Mouse (Mus musculus): ENCODE measurements around the gene Rufy3. TPM values are rescaled to one million over a fixed set of nuclear protein-coding genes. Genes with fewer than 3 reads are reported as not detected.

The Rufy3 gene
- polyA plus RNA-seq, 1 experiment from 2014 or later = 10.8 TPM

- WGBS = 71% methylated on average over 7 of the region's 7 CpGs
Observed at GRCm38 (mm10) chr5:88586407-88587174, 21.8 kb downstream of the Rufy3 start.

GRCm38 (mm10) chr5:88587211-88587934 lies 22.5 kb downstream of the Rufy3 start:
- no peak overlapping the region for H3K9ac ChIP-seq (ENCODE audit: low read depth, low read length)
- no peaks in the 10 kb centered on the region for H3K9me3 ChIP-seq (ENCODE audit: control insufficient read depth)
- no peak overlapping the region for H3K27ac ChIP-seq (ENCODE audit: low read depth, low read length)
- peak overlapping the region; percentile 42 for H3K4me2 ChIP-seq (replicated peaks; ENCODE audit: low read depth)
- H3K4me1 ChIP-seq (replicated peaks; ENCODE audit: control insufficient read depth, insufficient read depth, low read length) = 0 out of 2 replicates have a peak, but pooled peaks cover 7% of the 10 kb centered on the region
- peak overlapping the region; percentile 12; the same call in 1 of the 2 replicates for H3K4me3 ChIP-seq (ENCODE audit: low read depth, low read length)
- peak; percentile 44 for TF ChIP-seq CTCF (IDR thresholded peaks at IDR 0.05; ENCODE audit: low read depth)
- ATAC-seq = peak; percentile 94
- 28% methylated on average over 13 of the region's 13 CpGs for whole genome bisulfite sequencing
- no peaks in the 10 kb centered on the region for H3K27me3 ChIP-seq (replicated peaks; ENCODE audit: control insufficient read depth, insufficient read depth, low read length)
- H3K36me3 ChIP-seq (ENCODE audit: control insufficient read depth, insufficient read depth) = no peaks in the 10 kb centered on the region; the same call in 1 of the 2 replicates

More at GRCm38 (mm10) chr5:88586407-88587174, 21.8 kb downstream of the Rufy3 start:
- peak overlapping the region; percentile 41; the same call in 1 of the 2 replicates for H3K27ac ChIP-seq (ENCODE audit: low read depth, low read length)
- H3K4me3 ChIP-seq (ENCODE audit: low read depth, low read length) = no peak overlapping the region
- H3K4me1 ChIP-seq (replicated peaks; ENCODE audit: control insufficient read depth, insufficient read depth, low read length) = 0 out of 2 replicates have a peak, but pooled peaks cover 7% of the 10 kb centered on the region
- ATAC-seq = no peak
- no peaks in the 10 kb centered on the region for H3K27me3 ChIP-seq (replicated peaks; ENCODE audit: control insufficient read depth, insufficient read depth, low read length)
- H3K4me2 ChIP-seq (replicated peaks; ENCODE audit: low read depth) = no peak overlapping the region
- TF ChIP-seq CTCF (IDR thresholded peaks at IDR 0.05; ENCODE audit: low read depth) = no peak
- no peaks in the 10 kb centered on the region for H3K9me3 ChIP-seq (ENCODE audit: control insufficient read depth)
- H3K9ac ChIP-seq (ENCODE audit: low read depth, low read length) = no peak overlapping the region
- H3K36me3 ChIP-seq (ENCODE audit: control insufficient read depth, insufficient read depth) = no peaks in the 10 kb centered on the region; the same call in 1 of the 2 replicates

GRCm38 (mm10) chr5:88588481-88588880 lies 23.6 kb downstream of the Rufy3 start:
- H3K9ac ChIP-seq (ENCODE audit: low read depth, low read length) = no peak overlapping the region
- no peak overlapping the region for H3K4me2 ChIP-seq (replicated peaks; ENCODE audit: low read depth)
- H3K4me1 ChIP-seq (replicated peaks; ENCODE audit: control insufficient read depth, insufficient read depth, low read length) = 0 out of 2 replicates have a peak, but pooled peaks cover 7% of the 10 kb centered on the region
- H3K27ac ChIP-seq (ENCODE audit: low read depth, low read length) = no peak overlapping the region
- no peaks in the 10 kb centered on the region; the same call in 1 of the 2 replicates for H3K36me3 ChIP-seq (ENCODE audit: control insufficient read depth, insufficient read depth)
- H3K9me3 ChIP-seq (ENCODE audit: control insufficient read depth) = no peaks in the 10 kb centered on the region
- H3K27me3 ChIP-seq (replicated peaks; ENCODE audit: control insufficient read depth, insufficient read depth, low read length) = no peaks in the 10 kb centered on the region
- WGBS = 51% methylated on average over 5 of the region's 5 CpGs
- no peak overlapping the region for H3K4me3 ChIP-seq (ENCODE audit: low read depth, low read length)
- ATAC-seq = no peak
- TF ChIP-seq CTCF (IDR thresholded peaks at IDR 0.05; ENCODE audit: low read depth) = no peak

GRCm38 (mm10) chr5:88593421-88594172 lies 28.8 kb downstream of the Rufy3 start:
- Histone ChIP-seq H3K9me3 (ENCODE audit: control insufficient read depth) (no peaks in the 10 kb centered on the region), H3K4me2 (replicated peaks; ENCODE audit: low read depth) (peak overlapping the region; percentile 60), H3K27ac (ENCODE audit: low read depth, low read length) (peak overlapping the region; percentile 90), H3K9ac (ENCODE audit: low read depth, low read length) (0 out of 2 replicates have a peak overlapping the region, but pooled peaks have one; percentile 37), H3K4me3 (ENCODE audit: low read depth, low read length) (peak overlapping the region; percentile 38), H3K36me3 (ENCODE audit: control insufficient read depth, insufficient read depth) (peaks cover 4% of the 10 kb centered on the region; the same call in 1 of the 2 replicates), H3K4me1 (replicated peaks; ENCODE audit: control insufficient read depth, insufficient read depth, low read length) (no peaks in the 10 kb centered on the region; the same call in 1 of the 2 replicates), H3K27me3 (replicated peaks; ENCODE audit: control insufficient read depth, insufficient read depth, low read length) (no peaks in the 10 kb centered on the region)
- no peak for TF ChIP-seq CTCF (IDR thresholded peaks at IDR 0.05; ENCODE audit: low read depth)
- 42% methylated on average over 13 of the region's 13 CpGs for WGBS
- peak; percentile 96 for ATAC-seq

- Histone ChIP-seq H3K27me3 (replicated peaks; ENCODE audit: control insufficient read depth, insufficient read depth, low read length) (no peaks in the 10 kb centered on the region), H3K27ac (ENCODE audit: low read depth, low read length) (peak overlapping the region; percentile 90), H3K4me1 (replicated peaks; ENCODE audit: control insufficient read depth, insufficient read depth, low read length) (no peaks in the 10 kb centered on the region; the same call in 1 of the 2 replicates), H3K36me3 (ENCODE audit: control insufficient read depth, insufficient read depth) (peaks cover 4% of the 10 kb centered on the region; the same call in 1 of the 2 replicates), H3K9me3 (ENCODE audit: control insufficient read depth) (no peaks in the 10 kb centered on the region), H3K4me3 (ENCODE audit: low read depth, low read length) (peak overlapping the region; percentile 38), H3K9ac (ENCODE audit: low read depth, low read length) (0 out of 2 replicates have a peak overlapping the region, but pooled peaks have one; percentile 37), H3K4me2 (replicated peaks; ENCODE audit: low read depth) (peak overlapping the region; percentile 60)
- TF ChIP-seq CTCF (IDR thresholded peaks at IDR 0.05; ENCODE audit: low read depth) = no peak
- WGBS = 47% methylated on average over 7 of the region's 7 CpGs
- peak; percentile 70 for ATAC-seq
Observed at GRCm38 (mm10) chr5:88594173-88594569, 29.3 kb downstream of the Rufy3 start.

Measured in intestine, postnatal 0 days (tissue).